In the genomic region with DNA sequence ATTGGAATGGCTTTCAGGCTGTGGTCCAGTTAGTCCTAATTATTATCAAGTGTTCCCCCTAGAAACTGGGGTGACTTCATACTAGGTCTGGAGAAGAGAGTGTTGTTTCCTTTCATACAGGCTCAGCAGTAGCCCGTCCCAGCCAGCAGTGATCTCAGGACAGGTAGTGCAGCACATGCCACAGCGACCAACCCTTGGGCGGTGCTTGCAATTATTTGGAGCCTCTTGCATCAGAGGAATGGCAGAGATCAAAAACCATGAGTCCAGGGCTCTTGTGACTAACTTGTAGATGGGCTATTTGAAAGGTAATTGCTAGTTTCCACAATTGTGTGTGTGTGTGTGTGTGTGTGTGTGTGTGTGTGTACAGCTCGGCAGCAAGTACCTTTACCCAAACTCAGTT, we compare ENCODE assay signal across 21 mouse cellular contexts.
DNase-seq lines count a peak whose midpoint lies in the region; ATAC-seq and TF ChIP-seq lines count a peak whose summit lies in the region.
"Had no signal": no experiment of that assay in that cellular context is flagged by ENCODE, and none has a peak within 500 bp of the region (broad histone marks: within the 10 kb centered on the region; RNA-seq: fewer than 3 reads in every experiment).

No protein-coding gene starts in this region.

- no peak for DNase-seq in gastrocnemius, adult 2 months
- no peak for DNase-seq in gastrocnemius, postnatal 4 days (ENCODE audit: low spot score in 2 of 2)
- DNase-seq in lung, postnatal 14 days = no peak
- peak; percentile 20 for DNase-seq in urinary bladder, postnatal 14 days (ENCODE audit: low spot score)
- no peak for DNase-seq in urinary bladder, postnatal 10 days (ENCODE audit: low spot score)
- no peak for DNase-seq in forebrain, embryonic 14.5 days (ENCODE audit: low spot score)
- DNase-seq in frontal cortex, adult 2 months (ENCODE audit: extremely low spot score in 1 of 2, low spot score in 1 of 2) = no peak
- DNase-seq: adrenal gland, adult 8-10 months; adrenal gland, postnatal 36 days; cerebellum, adult 11-12 months; cerebellum, adult 9-10 months; cerebellum, postnatal 25 days; gastrocnemius, postnatal 36 days; heart, adult 18-20 months had no signal

- H3K9ac ChIP-seq in lung, embryonic 16.5 days (ENCODE audit: low read length) = no peak overlapping the region
- H3K9ac ChIP-seq in forebrain, embryonic 14.5 days (ENCODE audit: low read length) = no peak overlapping the region
- H3K9ac ChIP-seq: embryonic facial prominence, embryonic 12.5 days; heart, embryonic 15.5 days; hindbrain, embryonic 15.5 days had no signal

- no peak for ATAC-seq in lung, embryonic 16.5 days (ENCODE audit: low read depth)
- no peak for ATAC-seq in forebrain, embryonic 14.5 days
- ATAC-seq: forebrain, embryonic 16.5 days had no signal

- H3K27ac ChIP-seq in gastrocnemius, adult 2 months = peak overlapping the region; percentile 84; the same call in 1 of the 2 replicates
- H3K27ac ChIP-seq in lung, embryonic 16.5 days (ENCODE audit: low read length) = peak overlapping the region; percentile 4; the same call in 1 of the 2 replicates
- H3K27ac ChIP-seq in forebrain, embryonic 14.5 days (ENCODE audit: low read depth, low read length) = no peak overlapping the region
- H3K27ac ChIP-seq: embryonic facial prominence, embryonic 12.5 days; heart, embryonic 15.5 days; hindbrain, embryonic 15.5 days had no signal

- H3K9me3 ChIP-seq in lung, embryonic 16.5 days (ENCODE audit: control insufficient read depth, low read length) = no peaks in the 10 kb centered on the region
- H3K9me3 ChIP-seq in forebrain, embryonic 14.5 days (replicated peaks; ENCODE audit: control insufficient read depth, low read length) = no peaks in the 10 kb centered on the region
- H3K9me3 ChIP-seq: embryonic facial prominence, embryonic 12.5 days; heart, embryonic 15.5 days; hindbrain, embryonic 15.5 days had no signal

- no peak overlapping the region for H3K4me2 ChIP-seq in lung, embryonic 16.5 days (ENCODE audit: low read depth, low read length)
- H3K4me2 ChIP-seq in forebrain, embryonic 14.5 days (ENCODE audit: low read length) = no peak overlapping the region
- H3K4me2 ChIP-seq: embryonic facial prominence, embryonic 12.5 days; heart, embryonic 11.5 days; heart, embryonic 15.5 days; hindbrain, embryonic 15.5 days had no signal

- no peaks in the 10 kb centered on the region for H3K36me3 ChIP-seq in lung, embryonic 16.5 days (ENCODE audit: control insufficient read depth, insufficient read depth, low read length)
- H3K36me3 ChIP-seq in forebrain, embryonic 14.5 days (ENCODE audit: control insufficient read depth, insufficient read depth, low read length) = no peaks in the 10 kb centered on the region
- H3K36me3 ChIP-seq: embryonic facial prominence, embryonic 12.5 days; heart, embryonic 15.5 days; hindbrain, embryonic 15.5 days had no signal

- H3K4me3 ChIP-seq in gastrocnemius, adult 2 months = no peak overlapping the region
- H3K4me3 ChIP-seq in lung, embryonic 16.5 days (ENCODE audit: low read length) = no peak overlapping the region
- H3K4me3 ChIP-seq in forebrain, embryonic 14.5 days (ENCODE audit: low read depth, low read length) = no peak overlapping the region
- H3K4me3 ChIP-seq: embryonic facial prominence, embryonic 12.5 days; heart, embryonic 15.5 days; hindbrain, embryonic 15.5 days had no signal

- intact Hi-C loops in gastrocnemius, adult 2 months (cut with DNase I) = no loop called here

- 85% methylated on average over 4 of the region's 4 CpGs for WGBS in lung, embryonic 16.5 days
- WGBS in forebrain, embryonic 14.5 days = 87% methylated on average over 4 of the region's 4 CpGs

- peaks cover 37% of the 10 kb centered on the region for H3K4me1 ChIP-seq in lung, embryonic 16.5 days (replicated peaks; ENCODE audit: control insufficient read depth, insufficient read depth, low read length)
- H3K4me1 ChIP-seq in forebrain, embryonic 14.5 days (ENCODE audit: control insufficient read depth, insufficient read depth, low read length) = peaks cover 11% of the 10 kb centered on the region

- H3K27me3 ChIP-seq in lung, embryonic 16.5 days (ENCODE audit: control insufficient read depth, insufficient read depth, low read depth, low read length) = no peaks in the 10 kb centered on the region
- H3K27me3 ChIP-seq in forebrain, embryonic 14.5 days (replicated peaks; ENCODE audit: control insufficient read depth, insufficient read depth, low read length) = no peaks in the 10 kb centered on the region
- H3K27me3 ChIP-seq: CH12.LX; embryonic facial prominence, embryonic 12.5 days; heart, embryonic 15.5 days; hindbrain, embryonic 15.5 days had no signal

- no peak for TF ChIP-seq CTCF in gastrocnemius, adult 2 months (IDR thresholded peaks at IDR 0.05)
